Mouse (Mus musculus) bone marrow macrophage, adult 2 months (primary cell): ENCODE data around the gene Mapre1.
"Not testable (repeated sequence)": the region's sequence is repeated elsewhere in the genome, so short reads cannot be mapped to it uniquely, and the experiment has no call there.

Experiments
- CTCF ChIP-seq: IDR thresholded peaks from 2 replicates; pipeline ENCODE4 v1.5.1; 2012; ENCODE audit warnings: low read depth, mild to moderate bottlenecking, low read length, moderate library complexity
- POLR2A ChIP-seq: IDR thresholded peaks from 2 replicates; pipeline ENCODE4 v1.6.1; 2012; ENCODE audit warnings: mild to moderate bottlenecking, low read depth, low read length, borderline replicate concordance

GRCm38 (mm10) chr2:153693413-153693812, 47.7 kb upstream of the Mapre1 start:
- TF ChIP-seq POLR2A, CTCF: not testable (repeated sequence)
